Mouse (Mus musculus) c-Kit-positive CD71-negative TER-119-negative erythroid progenitor cells, embryonic 14.5 days (primary cell): ENCODE results near the gene Rtkn2.
A peak's percentile ranks its signal among the peaks of the same experiment; 100 is the strongest.

Source experiments
- DNase-seq: peaks from one replicate; pipeline ENCODE4 v3.0.0-alpha.2; 2013; ENCODE audit warnings: low read depth

Gene Rtkn2

GRCm38 (mm10) chr10:67979401-67980157 is at the start of gene Rtkn2:
Gene Rtkn2 (plus strand): TSS chr10:67979570.
- DNase-seq, result peak; percentile 84

- DNase-seq, result no peak
Measured at GRCm38 (mm10) chr10:67931328-67931727, 48.0 kb upstream of the Rtkn2 start.

- no peak for DNase-seq
Measured at GRCm38 (mm10) chr10:67932780-67933179, 46.6 kb upstream of the Rtkn2 start.

- DNase-seq, result no peak
Measured at GRCm38 (mm10) chr10:67936944-67937343, 42.4 kb upstream of the Rtkn2 start.

GRCm38 (mm10) chr10:67937775-67938174 is 41.6 kb upstream of the Rtkn2 start:
- DNase-seq, result no peak

- DNase-seq, result no peak
Measured at GRCm38 (mm10) chr10:67939546-67939945, 39.8 kb upstream of the Rtkn2 start.

GRCm38 (mm10) chr10:67943513-67943912 is 35.9 kb upstream of the Rtkn2 start:
- DNase-seq, result no peak

- DNase-seq, result no peak
Measured at GRCm38 (mm10) chr10:67950059-67950748, 29.2 kb upstream of the Rtkn2 start.

- no peak for DNase-seq
Measured at GRCm38 (mm10) chr10:67951690-67952089, 27.7 kb upstream of the Rtkn2 start.

- no peak for DNase-seq
Measured at GRCm38 (mm10) chr10:67955982-67956381, 23.4 kb upstream of the Rtkn2 start.

- DNase-seq, result no peak
Measured at GRCm38 (mm10) chr10:67959982-67960381, 19.4 kb upstream of the Rtkn2 start.

- no peak for DNase-seq
Measured at GRCm38 (mm10) chr10:67962496-67962895, 16.9 kb upstream of the Rtkn2 start.

GRCm38 (mm10) chr10:67964060-67964459 is 15.3 kb upstream of the Rtkn2 start:
- no peak for DNase-seq

- DNase-seq, result no peak
Measured at GRCm38 (mm10) chr10:67965251-67965986, 14.0 kb upstream of the Rtkn2 start.

- DNase-seq, result peak; percentile 10
Measured at GRCm38 (mm10) chr10:67966102-67966501, 13.3 kb upstream of the Rtkn2 start.

GRCm38 (mm10) chr10:67966983-67967382 is 12.4 kb upstream of the Rtkn2 start:
- DNase-seq, result no peak

GRCm38 (mm10) chr10:67971166-67971796 is 8.1 kb upstream of the Rtkn2 start:
- no peak for DNase-seq

- no peak for DNase-seq
Measured at GRCm38 (mm10) chr10:67977271-67977670, 2.1 kb upstream of the Rtkn2 start.

GRCm38 (mm10) chr10:67983776-67984175 is 4.4 kb downstream of the Rtkn2 start:
- DNase-seq, result no peak

GRCm38 (mm10) chr10:67984271-67984943 is 5.0 kb downstream of the Rtkn2 start:
- no peak for DNase-seq

- no peak for DNase-seq
Measured at GRCm38 (mm10) chr10:67985100-67985499, 5.7 kb downstream of the Rtkn2 start.

- DNase-seq, result no peak
Measured at GRCm38 (mm10) chr10:67995356-67995755, 16.0 kb downstream of the Rtkn2 start.
